Mouse (Mus musculus) forebrain, postnatal 0 days (tissue): ENCODE data around the gene Zmym6. TPM values are rescaled to one million over a fixed set of nuclear protein-coding genes. Genes with fewer than 3 reads are reported as not detected.

Experiments used
- ATAC-seq: fragments of 200-750 bp; cut with Nextera tagmentation; 2 replicates; pipeline ENCODE4 v1.8.0; 2017; ENCODE audit warnings: mild to moderate bottlenecking, moderate library complexity
- DNase-seq: peaks from one replicate; pipeline ENCODE4 v3.0.0-alpha.2; 2015
- H3K27ac ChIP-seq: fragments of 300-500 bp; sonication (generic); 2 replicates; pipeline ENCODE4 v1.5.1; 2014; ENCODE audit warnings: low read depth, mild to moderate bottlenecking, antibody characterized with exemption, low read length, moderate library complexity, mixed read lengths
- H3K27me3 ChIP-seq: fragments of 300-500 bp; sonication (generic); 2 replicates; pipeline ENCODE4 v1.6.1; 2014; ENCODE audit warnings: mild to moderate bottlenecking, low read length, mixed read lengths; ENCODE audit not compliant: insufficient read depth
- H3K36me3 ChIP-seq: fragments of 300-500 bp; sonication (generic); 2 replicates; pipeline ENCODE4 v1.6.1; 2014; ENCODE audit warnings: mild to moderate bottlenecking, moderate library complexity; ENCODE audit not compliant: insufficient read depth
- H3K4me1 ChIP-seq: fragments of 300-500 bp; sonication (generic); 2 replicates; pipeline ENCODE4 v1.6.1; 2014; ENCODE audit warnings: antibody characterized with exemption; ENCODE audit not compliant: insufficient read depth
- H3K4me2 ChIP-seq: fragments of 300-500 bp; sonication (generic); 2 replicates; pipeline ENCODE4 v1.6.1; 2014; ENCODE audit warnings: low read depth, mild to moderate bottlenecking, moderate library complexity
- H3K4me3 ChIP-seq: fragments of 300-500 bp; sonication (generic); 2 replicates; pipeline ENCODE4 v1.5.1; 2014; ENCODE audit warnings: low read depth, low read length, mixed read lengths
- H3K9ac ChIP-seq: fragments of 300-500 bp; sonication (generic); 2 replicates; pipeline ENCODE4 v1.6.1; 2014; ENCODE audit warnings: mild to moderate bottlenecking
- H3K9me3 ChIP-seq: fragments of 300-500 bp; sonication (generic); 2 replicates; pipeline ENCODE4 v1.6.1; 2016; ENCODE audit warnings: low read length
- CTCF ChIP-seq: sonication (generic); IDR thresholded peaks from 2 replicates; pipeline ENCODE4 v1.5.1; 2016; ENCODE audit warnings: antibody characterized with exemption, control low read depth, low read depth
- WGBS: fragments of 180-500 bp; shearing (Covaris S2); extraction: QIAGEN DNeasy Blood & Tissue Kit; methylation state at CpG from one replicate; pipeline ENCODE4 v1.1.7; 2014; 5-methylcytosine and 5-hydroxymethylcytosine counted together
- polyA plus RNA-seq: library from polyadenylated mRNA; unstranded; fragments of >200 nt; fragmentation: Nextera tagmentation; extraction: Ambion mirVana; gene quantifications from 2 replicates; pipeline ENCODE4 v1.2.1, GENCODE M21; 2015
- total RNA-seq: library from RNA; depleted of rRNA; stranded (reverse); fragments of >200 nt; gene quantifications from 2 replicates; pipeline ENCODE4 v1.2.3, GENCODE M21; 2014

Gene Zmym6
- total and polyA plus RNA-seq, 2 experiments from 2014 or later, result 17.1 to 46.3 TPM

DNA sequence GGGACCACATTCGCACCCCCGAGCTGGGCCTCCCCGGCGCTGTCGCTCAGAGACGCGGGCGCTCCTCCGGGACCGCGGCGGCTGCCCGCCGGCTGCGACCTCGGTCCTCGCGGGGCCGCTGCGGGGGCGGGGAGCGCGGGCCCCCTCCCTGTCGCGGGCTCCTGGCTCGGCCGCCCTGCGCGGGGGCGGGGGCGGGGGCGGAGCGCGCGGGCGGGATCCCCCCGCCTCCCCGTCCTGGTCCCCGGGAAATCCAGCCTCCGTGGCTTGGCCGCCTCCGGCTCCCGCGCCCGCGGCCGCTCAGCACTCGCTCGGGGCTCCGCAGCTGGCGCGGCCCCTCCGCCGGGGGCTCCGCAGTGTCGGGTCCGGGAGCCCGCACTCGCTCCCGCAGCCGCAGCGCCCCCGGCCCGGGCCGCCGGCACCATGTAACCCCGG is 91.7 kb downstream of the Zmym6 start, which contains the start of gene Dlgap3:
Gene Dlgap3 (plus strand): TSS at position 291 of the 432 bp plus-strand sequence.
- Histone ChIP-seq H3K4me2 (peak within 1 kb of the TSS; percentile 97), H3K4me3 (peak within 1 kb of the TSS; percentile 92), H3K27me3 (no peaks in the 10 kb centered on the region), H3K9me3 (no peaks in the 10 kb centered on the region), H3K9ac (peak within 1 kb of the TSS; percentile 87), H3K36me3 (no peaks in the 10 kb centered on the region), H3K27ac (peak within 1 kb of the TSS; percentile 73), H3K4me1 (peaks cover 14% of the 10 kb centered on the region; the same call in 1 of the 2 replicates)
- DNase-seq (peak; percentile 78), ATAC-seq (peak; percentile 79)
- no peak for TF ChIP-seq CTCF
- WGBS, result under 1% methylated on average over 53 of the region's 67 CpGs

DNA sequence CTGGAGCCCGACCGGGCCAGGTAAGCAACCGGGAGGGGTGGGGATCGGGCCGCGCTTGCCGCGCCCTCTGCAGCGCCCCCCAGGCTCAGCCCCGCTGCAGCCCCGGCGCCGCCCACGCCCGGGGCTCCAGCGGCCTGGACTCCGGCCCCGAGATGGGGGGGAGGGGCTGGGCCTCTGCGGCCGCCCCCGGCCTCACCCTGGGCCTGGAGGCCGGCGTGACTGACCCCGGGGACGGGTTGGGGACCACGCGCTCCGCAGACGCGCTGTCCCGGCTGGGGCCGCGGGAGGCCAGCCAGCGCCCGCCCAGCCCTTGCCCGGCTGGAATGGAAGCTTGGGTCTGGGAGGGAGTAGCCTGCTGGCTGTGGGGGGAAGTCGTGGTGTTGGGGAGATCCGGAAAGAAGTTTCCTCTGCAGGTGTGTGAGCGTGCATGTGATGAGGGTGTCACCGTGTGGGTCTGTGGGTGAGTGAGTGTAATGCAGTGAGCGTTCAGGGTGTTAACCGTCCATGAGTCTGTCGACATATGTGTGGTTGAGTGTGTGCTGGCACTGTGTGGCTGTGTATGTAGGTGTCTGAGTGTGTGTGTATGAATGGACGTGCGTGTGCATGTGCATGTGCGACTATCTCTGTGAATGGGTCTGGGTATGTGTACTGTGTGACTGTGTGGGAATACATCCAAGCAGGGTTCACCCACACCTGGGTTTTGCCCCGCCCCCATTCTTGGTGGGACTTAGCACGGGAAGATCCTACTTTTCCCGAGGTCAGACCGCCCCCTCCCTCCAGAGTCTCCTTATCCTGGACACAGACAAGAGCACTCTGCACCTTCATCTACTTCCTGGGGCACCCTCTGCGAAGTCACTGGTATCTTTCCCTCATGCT is 92.4 kb downstream of the Zmym6 start:
- Histone ChIP-seq H3K9ac (peak overlapping the region; percentile 87), H3K36me3 (no peaks in the 10 kb centered on the region), H3K4me2 (peak overlapping the region; percentile 97), H3K9me3 (no peaks in the 10 kb centered on the region), H3K27ac (peak overlapping the region; percentile 73), H3K27me3 (no peaks in the 10 kb centered on the region), H3K4me1 (peaks cover 14% of the 10 kb centered on the region; the same call in 1 of the 2 replicates), H3K4me3 (peak overlapping the region; percentile 92)
- TF ChIP-seq CTCF, result no peak; the same call in 1 of the 2 replicates
- DNase-seq, result peak; percentile 53
- peak; percentile 30 for ATAC-seq
- 2% methylated on average over 34 of the region's 51 CpGs for WGBS

DNA sequence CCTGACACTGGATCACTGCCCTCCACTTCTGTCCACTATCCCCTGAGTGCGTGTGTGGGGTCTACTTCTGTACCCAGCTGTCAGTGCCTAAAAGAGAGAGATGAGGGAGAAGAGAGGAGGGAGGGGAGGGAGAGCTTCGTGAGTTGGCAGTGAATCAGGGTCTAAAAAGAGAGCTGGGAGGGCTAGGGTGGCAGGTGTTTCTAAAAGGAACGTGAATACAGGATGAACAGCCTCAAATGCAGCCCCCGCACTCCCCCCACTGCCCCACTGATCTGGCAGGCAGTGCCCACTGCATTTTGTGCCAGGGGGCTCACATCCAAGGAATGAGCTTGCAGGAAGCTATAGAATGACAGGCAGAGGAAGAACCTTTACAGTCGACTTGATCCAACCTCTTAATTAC is 93.7 kb downstream of the Zmym6 start:
- peak overlapping the region; percentile 6; the same call in 1 of the 2 replicates for H3K9ac ChIP-seq
- WGBS, result 14% methylated on average over 5 of the region's 5 CpGs

GRCm38 (mm10) chr4:127171341-127171905 is 94.2 kb downstream of the Zmym6 start:
- TF ChIP-seq CTCF, result no peak
- no peak overlapping the region for H3K4me3 ChIP-seq
- no peaks in the 10 kb centered on the region for H3K36me3 ChIP-seq
- peak overlapping the region; percentile 29; the same call in 1 of the 2 replicates for H3K27ac ChIP-seq
- no peak for DNase-seq
- WGBS, result 40% methylated on average over 4 of the region's 4 CpGs
- no peaks in the 10 kb centered on the region for H3K27me3 ChIP-seq
- peaks cover 14% of the 10 kb centered on the region; the same call in 1 of the 2 replicates for H3K4me1 ChIP-seq
- H3K9ac ChIP-seq, result 0 out of 2 replicates have a peak overlapping the region, but pooled peaks have one; percentile 6
- no peaks in the 10 kb centered on the region for H3K9me3 ChIP-seq
- peak overlapping the region; percentile 30 for H3K4me2 ChIP-seq
- ATAC-seq, result no peak

More for the DNA sequence above, 93.7 kb downstream of the Zmym6 start:
- peak overlapping the region; percentile 29; the same call in 1 of the 2 replicates for H3K27ac ChIP-seq
- no peaks in the 10 kb centered on the region for H3K9me3 ChIP-seq
- ATAC-seq, result no peak
- H3K27me3 ChIP-seq, result no peaks in the 10 kb centered on the region
- H3K4me2 ChIP-seq, result peak overlapping the region; percentile 30
- no peaks in the 10 kb centered on the region for H3K36me3 ChIP-seq
- DNase-seq, result peak; percentile 42
- peaks cover 14% of the 10 kb centered on the region; the same call in 1 of the 2 replicates for H3K4me1 ChIP-seq
- H3K4me3 ChIP-seq, result no peak overlapping the region
- no peak for TF ChIP-seq CTCF

- no peak for ATAC-seq
- WGBS, result 16% methylated on average over 7 of the region's 7 CpGs
- Histone ChIP-seq H3K9ac (no peak overlapping the region), H3K4me3 (no peak overlapping the region), H3K27me3 (no peaks in the 10 kb centered on the region), H3K27ac (no peak overlapping the region), H3K36me3 (no peaks in the 10 kb centered on the region), H3K4me1 (peaks cover 14% of the 10 kb centered on the region; the same call in 1 of the 2 replicates), H3K9me3 (no peaks in the 10 kb centered on the region), H3K4me2 (peak overlapping the region; percentile 16; the same call in 1 of the 2 replicates)
- no peak for DNase-seq
- TF ChIP-seq CTCF, result no peak
These were observed 94.9 kb downstream of the Zmym6 start for GRCm38 (mm10) chr4:127172119-127172518.

- peak overlapping the region; percentile 16 for H3K4me2 ChIP-seq
These were observed 95.4 kb downstream of the Zmym6 start for GRCm38 (mm10) chr4:127172614-127173013.

More at GRCm38 (mm10) chr4:127172614-127173013, 95.4 kb downstream of the Zmym6 start:
- DNase-seq, result no peak
- Histone ChIP-seq H3K9ac (no peak overlapping the region), H3K27me3 (no peaks in the 10 kb centered on the region), H3K27ac (no peak overlapping the region), H3K9me3 (no peaks in the 10 kb centered on the region), H3K4me1 (peaks cover 14% of the 10 kb centered on the region; the same call in 1 of the 2 replicates), H3K36me3 (no peaks in the 10 kb centered on the region), H3K4me3 (no peak overlapping the region)
- ATAC-seq, result no peak
- 67% methylated on average over 4 of the region's 4 CpGs for WGBS
- no peak for TF ChIP-seq CTCF
